Mouse (Mus musculus): ENCODE data around the gene Sec23ip. TPM values are rescaled to one million over a fixed set of nuclear protein-coding genes. Genes with fewer than 3 reads are reported as not detected.

The Sec23ip gene
- total RNA-seq, 1 experiment from 2014 or later: 36.5 TPM

DNA sequence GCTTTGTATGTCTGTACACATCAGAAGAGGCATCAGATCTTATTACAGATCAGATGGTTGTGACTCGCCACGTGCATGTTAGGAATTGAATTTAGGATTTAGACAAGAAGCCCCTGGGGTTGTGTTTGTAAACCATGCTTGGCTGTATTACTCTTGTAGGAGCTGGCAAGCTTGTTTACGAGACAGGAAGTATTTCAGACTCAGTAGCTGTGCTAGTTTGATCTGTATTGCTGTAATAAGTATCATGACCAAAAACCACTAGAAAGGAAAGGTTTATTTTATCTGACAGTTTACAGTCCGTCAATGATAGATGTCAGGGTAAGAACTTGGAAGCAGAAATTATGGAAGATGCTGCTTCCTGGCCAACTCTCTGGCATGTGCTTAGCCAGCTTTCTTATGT is 14.2 kb downstream of the Sec23ip start:
- no peak for ATAC-seq (ENCODE audit: extremely low read depth, insufficient number of reproducible peaks, low FRiP score, poor library complexity, severe bottlenecking)

DNA sequence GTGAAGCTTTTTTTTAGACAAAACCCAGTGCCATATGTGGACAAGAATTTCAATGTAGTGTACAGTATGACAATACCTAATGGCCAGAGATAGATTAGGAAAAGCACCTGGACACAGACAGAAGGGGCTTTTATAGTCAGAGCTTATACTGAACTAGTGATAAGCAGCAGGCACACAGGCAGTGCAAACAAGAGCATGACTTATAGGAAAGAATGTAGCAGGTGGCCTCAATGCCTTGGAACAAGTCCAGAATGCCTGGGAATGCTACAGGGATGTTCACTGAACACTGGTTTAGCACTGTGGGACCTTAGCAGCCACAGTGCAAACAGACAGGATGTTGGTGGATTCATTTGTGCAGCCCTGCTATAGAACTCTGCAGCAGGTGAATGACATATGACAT is 22.0 kb downstream of the Sec23ip start:
- no peak for ATAC-seq (ENCODE audit: extremely low read depth, insufficient number of reproducible peaks, low FRiP score, poor library complexity, severe bottlenecking)

DNA sequence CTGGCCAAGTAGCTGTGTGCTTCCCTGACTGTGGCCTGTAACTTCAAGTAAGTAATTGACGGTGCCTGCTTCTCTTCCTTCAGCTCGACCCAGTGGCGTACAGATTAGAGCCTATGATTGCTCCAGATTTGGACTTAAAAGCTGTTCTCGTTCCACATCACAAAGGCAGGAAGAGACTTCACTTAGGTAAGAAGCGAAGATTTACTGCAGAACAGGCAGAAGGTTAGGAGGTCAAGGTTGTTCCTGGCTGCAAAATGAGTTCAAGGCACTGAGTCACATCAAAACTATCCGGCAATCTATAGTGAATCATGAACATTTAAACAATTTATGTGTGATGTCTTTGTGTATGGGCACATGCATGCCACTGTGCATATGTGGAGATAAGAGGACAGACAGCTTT is 32.5 kb downstream of the Sec23ip start:
- ATAC-seq (ENCODE audit: extremely low read depth, insufficient number of reproducible peaks, low FRiP score, poor library complexity, severe bottlenecking): no peak

DNA sequence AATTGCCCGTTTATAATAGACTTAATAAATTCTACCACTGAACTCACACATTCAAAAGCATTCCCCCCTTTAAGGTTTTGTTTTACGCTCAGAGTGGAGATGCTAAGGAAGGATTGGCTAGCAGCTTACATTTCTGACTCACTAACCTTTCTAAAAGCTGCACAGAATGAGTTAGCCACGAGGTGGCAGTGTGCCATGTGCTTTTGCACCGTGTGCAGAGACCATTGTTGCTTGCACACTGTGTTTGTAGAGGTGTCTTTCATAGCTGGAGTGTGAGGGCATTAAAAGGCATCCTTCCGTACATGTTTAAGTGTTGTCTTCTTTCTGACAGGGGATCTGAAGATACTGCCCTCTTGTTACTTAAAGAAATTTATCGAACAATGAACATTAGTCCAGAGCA is 34.6 kb downstream of the Sec23ip start:
- 0 out of 2 replicates have a peak, but pooled peaks have one; percentile 33 for ATAC-seq (ENCODE audit: extremely low read depth, insufficient number of reproducible peaks, low FRiP score, poor library complexity, severe bottlenecking)

DNA sequence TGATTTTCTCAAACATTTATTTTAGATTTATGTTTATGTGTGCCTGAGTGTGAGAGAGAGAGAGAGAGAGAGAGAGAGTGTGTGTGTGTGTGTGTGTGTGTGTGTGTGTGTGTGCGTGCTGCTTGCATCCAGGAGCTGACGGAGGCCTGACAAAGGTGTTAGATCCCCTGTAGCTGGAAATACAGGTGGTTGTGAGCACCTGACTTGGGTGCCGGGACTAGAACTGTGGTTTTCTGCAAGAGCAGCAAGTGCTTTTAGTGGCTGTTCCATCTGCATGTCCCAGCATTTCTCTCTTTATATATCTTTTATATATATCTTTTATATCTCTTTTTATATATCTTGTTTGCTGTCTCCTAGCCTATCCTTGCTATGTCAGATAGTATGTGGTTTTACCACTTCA is 37.1 kb downstream of the Sec23ip start:
- ATAC-seq (ENCODE audit: extremely low read depth, insufficient number of reproducible peaks, low FRiP score, poor library complexity, severe bottlenecking): no peak

DNA sequence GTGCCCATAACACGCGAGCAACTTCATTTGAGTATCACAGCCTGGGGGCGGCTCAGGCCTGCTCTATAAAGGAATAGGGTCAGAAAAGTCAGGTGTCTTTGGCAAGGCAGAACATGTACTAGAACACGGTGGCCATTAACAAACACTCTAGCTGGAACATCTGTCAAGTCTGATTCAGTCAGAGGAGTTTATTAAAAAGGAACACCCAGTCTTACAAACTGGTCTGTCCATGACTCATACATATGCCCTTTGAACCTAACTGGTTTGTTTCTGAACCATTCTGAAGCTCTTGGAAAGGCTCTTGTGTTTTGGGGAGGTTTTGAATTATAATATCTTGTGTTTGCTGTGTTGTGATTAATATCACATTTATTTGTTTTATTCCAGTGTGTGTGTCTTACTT is 45.3 kb downstream of the Sec23ip start:
- ATAC-seq (ENCODE audit: extremely low read depth, insufficient number of reproducible peaks, low FRiP score, poor library complexity, severe bottlenecking): no peak

DNA sequence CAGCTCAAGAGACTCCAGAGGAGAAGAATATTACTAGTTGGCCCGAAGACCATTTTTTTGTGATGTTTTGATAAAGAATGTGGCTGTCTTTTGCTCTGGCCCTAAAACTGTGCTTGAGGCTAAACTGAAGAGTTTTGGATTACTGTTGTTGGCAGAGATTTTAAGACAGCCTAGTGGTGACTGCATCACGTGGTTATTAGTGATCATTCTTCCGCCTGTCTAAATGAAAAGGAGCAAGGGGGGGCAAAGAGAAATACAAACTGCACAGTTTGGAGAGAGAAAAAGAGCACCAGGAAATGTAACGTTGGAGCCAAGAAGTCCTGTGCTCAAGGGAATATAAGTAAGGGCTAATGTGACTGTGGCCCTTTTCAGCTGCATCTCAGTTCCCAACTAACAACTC is 48.7 kb downstream of the Sec23ip start:
- ATAC-seq (ENCODE audit: extremely low read depth, insufficient number of reproducible peaks, low FRiP score, poor library complexity, severe bottlenecking): no peak

DNA sequence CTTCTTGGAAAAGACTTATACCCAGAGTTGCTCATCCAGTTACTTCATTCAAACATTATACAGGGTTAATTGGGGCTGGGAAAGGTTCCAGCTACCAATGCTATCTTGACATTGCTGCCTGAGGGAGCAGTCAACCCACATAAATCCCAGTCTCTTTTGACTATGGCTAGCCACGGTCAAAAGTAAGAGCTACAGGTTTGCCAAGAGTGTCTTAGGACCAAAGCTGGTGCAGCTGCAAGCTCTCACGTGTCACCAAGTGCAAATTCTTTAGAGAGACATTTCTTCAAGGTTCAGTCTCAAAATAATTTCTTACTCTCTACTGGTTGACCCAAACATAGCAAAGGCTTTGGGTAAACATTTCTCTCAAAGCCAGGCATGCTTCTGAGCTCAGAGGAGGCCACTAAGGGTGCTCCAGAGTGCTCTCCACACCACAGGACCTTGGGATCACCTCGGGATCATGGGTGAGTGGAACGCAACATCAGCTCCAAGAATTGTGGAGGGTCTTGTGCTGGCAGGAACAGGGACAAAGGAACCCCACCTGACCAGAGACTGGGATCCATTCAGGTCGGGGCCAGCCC is 80.3 kb downstream of the Sec23ip start:
- ATAC-seq (ENCODE audit: extremely low read depth, insufficient number of reproducible peaks, low FRiP score, poor library complexity, severe bottlenecking): no peak

DNA sequence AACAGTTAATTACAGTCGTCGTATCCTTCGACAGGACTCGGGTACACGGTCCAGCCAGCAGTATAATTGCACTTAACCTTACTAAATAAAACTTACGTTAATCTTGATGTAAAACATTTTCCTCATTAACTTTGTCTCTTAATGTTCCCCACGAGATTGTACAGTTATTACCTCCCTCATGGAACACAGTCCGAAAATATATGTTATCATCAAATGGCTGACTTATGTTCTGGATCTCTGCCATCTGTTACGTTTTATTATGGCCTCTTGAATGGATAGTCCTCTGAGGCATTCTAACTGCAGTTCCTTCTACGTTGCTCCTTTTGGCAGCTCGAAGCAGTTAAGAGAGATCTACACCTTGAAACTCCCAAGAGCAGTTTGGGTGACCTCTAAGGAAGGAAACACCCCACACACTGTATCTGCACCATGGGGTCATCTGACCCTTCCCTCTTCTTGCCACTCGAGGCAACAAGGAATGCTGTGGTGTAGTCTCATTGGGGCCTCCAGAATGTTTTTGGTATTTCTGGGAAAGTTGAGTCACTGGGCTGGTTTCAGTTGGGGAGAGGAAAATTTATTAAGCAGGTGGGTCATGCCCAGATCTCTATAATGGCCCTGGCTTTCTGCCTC is 87.8 kb downstream of the Sec23ip start:
- ATAC-seq (ENCODE audit: extremely low read depth, insufficient number of reproducible peaks, low FRiP score, poor library complexity, severe bottlenecking): no peak

DNA sequence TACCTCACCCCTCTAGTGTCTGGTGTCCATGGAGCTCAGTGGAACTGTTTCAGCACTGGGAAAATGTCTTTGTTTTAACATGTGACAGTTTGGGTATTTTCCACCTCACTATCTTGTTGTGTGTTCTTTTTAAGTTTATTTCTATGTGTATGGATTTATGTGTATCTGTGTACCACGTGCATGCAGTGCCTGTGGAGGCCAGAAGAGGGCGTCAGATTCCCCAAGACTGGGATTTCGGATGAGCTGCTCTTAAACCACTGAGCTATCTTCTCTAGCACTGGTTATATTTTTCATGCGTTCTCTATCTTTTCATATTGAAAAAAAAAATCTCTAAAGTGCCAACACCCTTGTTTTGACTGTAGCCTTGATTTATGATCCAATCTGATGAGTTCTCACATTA is 88.5 kb downstream of the Sec23ip start:
- no peak for ATAC-seq (ENCODE audit: extremely low read depth, insufficient number of reproducible peaks, low FRiP score, poor library complexity, severe bottlenecking)

Other genes starting within 250 kb of the Sec23ip start
- 0.70 and 0.98 TPM in 2 replicates for gene Bag3, start 221.3 kb upstream of the Sec23ip start, total RNA-seq (2017)
- gene Inpp5f, start 133.6 kb upstream of the Sec23ip start, total RNA-seq (2017): 67.3 and 70.7 TPM in 2 replicates
- 53.0 and 71.0 TPM in 2 replicates for gene Mcmbp, start 4.4 kb upstream of the Sec23ip start, total RNA-seq (2017)

Measured in neutrophil, adult 5-6 weeks (primary cell).